Mouse (Mus musculus): Measurements from ENCODE around the gene Pgd. TPM values are rescaled to one million over a fixed set of nuclear protein-coding genes. Genes with fewer than 3 reads are reported as not detected.

Gene Pgd
- polyA plus RNA-seq, 1 experiment from 2014 or later = 116 TPM

Other genes starting within 250 kb of the Pgd start
- 54.1 and 55.0 TPM in 2 replicates for gene Pex14, start 66.9 kb downstream of the Pgd start, polyA plus RNA-seq (2016; fragmentation: Nextera tagmentation; extraction: Ambion mirVana)
- 28.1 and 31.5 TPM in 2 replicates for gene Dffa, start 62.6 kb downstream of the Pgd start, polyA plus RNA-seq (2016; fragmentation: Nextera tagmentation; extraction: Ambion mirVana)
- 0.36 TPM in 1 of 2 replicates, not detected in the other for gene Cort, start 40.0 kb downstream of the Pgd start, polyA plus RNA-seq (2016; fragmentation: Nextera tagmentation; extraction: Ambion mirVana)
- 42.7 and 47.1 TPM in 2 replicates for gene Cenps, start 29.1 kb downstream of the Pgd start, polyA plus RNA-seq (2016; fragmentation: Nextera tagmentation; extraction: Ambion mirVana)
- gene Kif1b, start 140.9 kb upstream of the Pgd start, polyA plus RNA-seq (2016; fragmentation: Nextera tagmentation; extraction: Ambion mirVana) = 56.1 and 61.5 TPM in 2 replicates